Mouse (Mus musculus) CH12.LX (cell line): ENCODE measurements around the gene Klhl20. TPM values are rescaled to one million over a fixed set of nuclear protein-coding genes. Genes with fewer than 3 reads are reported as not detected.

Experiments used
- DNase-seq: peaks from one replicate; pipeline ENCODE4 v3.0.0-alpha.2; 2013; ENCODE audit errors: extremely low read depth
- H3K27ac ChIP-seq: 2 replicates; pipeline ENCODE4 v1.5.1; 2012; ENCODE audit warnings: low read depth, mild to moderate bottlenecking, control low read depth, moderate library complexity; ENCODE audit not compliant: insufficient read depth
- H3K27me3 ChIP-seq: replicated peaks from 2 replicates; pipeline ENCODE3; 2012; ENCODE audit warnings: inconsistent platforms
- H3K36me3 ChIP-seq, 2 experiments: replicated peaks in 1 of 2; 2 replicates each; pipeline versions ENCODE3 to v1.6.1; 2012; ENCODE audit warnings: inconsistent platforms in 1 of 2, low read length in 1 of 2, mild to moderate bottlenecking in 1 of 2, mixed read lengths in 1 of 2, moderate library complexity in 1 of 2; ENCODE audit not compliant: control insufficient read depth in 1 of 2, insufficient read depth in 1 of 2
- H3K4me1 ChIP-seq, 2 experiments: 2 replicates each; pipeline ENCODE4 v1.6.1; 2012; ENCODE audit warnings: inconsistent platforms in 1 of 2, moderate library complexity in 1 of 2; ENCODE audit not compliant: insufficient read depth in 2 of 2, control insufficient read depth in 1 of 2
- H3K4me2 ChIP-seq: 2 replicates; pipeline ENCODE4 v1.6.1; 2012; ENCODE audit warnings: low read depth, mild to moderate bottlenecking, control low read depth; ENCODE audit not compliant: poor library complexity, insufficient read depth, severe bottlenecking
- H3K4me3 ChIP-seq, 3 experiments: fragments of 150-350 bp in 1 of 3; sonication (generic) in 1 of 3; replicated peaks in 1 of 3; 2 replicates each; pipeline versions ENCODE3 to v1.5.1; 2011 to 2012; ENCODE audit warnings: low read depth in 2 of 3, low read length in 2 of 3, mild to moderate bottlenecking in 2 of 3, moderate library complexity in 2 of 3, control low read depth in 1 of 3, improper control_type of control experiment in 1 of 3, inconsistent platforms in 1 of 3, mixed read lengths in 1 of 3; ENCODE audit not compliant: poor library complexity in 1 of 3
- H3K79me2 ChIP-seq: replicated peaks from 2 replicates; pipeline ENCODE4 v1.6.1; 2012; ENCODE audit warnings: mild to moderate bottlenecking, moderate library complexity; ENCODE audit not compliant: control insufficient read depth, poor library complexity, insufficient read depth, severe bottlenecking; ENCODE audit errors: extremely low read depth
- H3K9ac ChIP-seq: 2 replicates; pipeline ENCODE4 v1.6.1; 2012; ENCODE audit warnings: low read depth, mild to moderate bottlenecking, control low read depth, moderate library complexity; ENCODE audit not compliant: insufficient read depth
- H3K9me3 ChIP-seq: replicated peaks from 2 replicates; pipeline ENCODE3; 2012; ENCODE audit warnings: low read length, inconsistent platforms, mixed read lengths
- CHD2 ChIP-seq: IDR thresholded peaks from 2 replicates; pipeline ENCODE4 v1.6.1; 2011; ENCODE audit warnings: low read length, improper control_type of control experiment
- ELF1 ChIP-seq: IDR thresholded peaks from 2 replicates; pipeline ENCODE4 v1.6.1; 2014; ENCODE audit warnings: low read depth, mild to moderate bottlenecking, inconsistent platforms, low read length, improper control_type of control experiment
- ETS1 ChIP-seq: conservative IDR thresholded peaks from 2 replicates; pipeline ENCODE4 v1.6.1; 2012; ENCODE audit warnings: low read depth, mild to moderate bottlenecking, inconsistent platforms, low read length, improper control_type of control experiment, moderate library complexity
- GABPA ChIP-seq: IDR thresholded peaks from 2 replicates; pipeline ENCODE4 v1.6.1; 2012; ENCODE audit warnings: low read depth, low read length, improper control_type of control experiment, inconsistent platforms; ENCODE audit not compliant: insufficient replicate concordance
- HCFC1 ChIP-seq: IDR thresholded peaks from 2 replicates; pipeline ENCODE4 v1.6.1; 2012; ENCODE audit warnings: low read depth, mild to moderate bottlenecking, inconsistent platforms, low read length, improper control_type of control experiment
- KAT2A ChIP-seq: IDR thresholded peaks from 2 replicates; pipeline ENCODE4 v1.6.1; 2012; ENCODE audit warnings: low read length, improper control_type of control experiment, inconsistent platforms; ENCODE audit not compliant: insufficient replicate concordance
- MAFK ChIP-seq: IDR thresholded peaks from 2 replicates; pipeline ENCODE4 v1.6.1; 2011; ENCODE audit warnings: low read length, improper control_type of control experiment; ENCODE audit not compliant: insufficient replicate concordance
- MAX ChIP-seq: IDR thresholded peaks from 2 replicates; pipeline ENCODE4 v1.6.1; 2011; ENCODE audit warnings: low read length, improper control_type of control experiment
- MXI1 ChIP-seq: IDR thresholded peaks from 2 replicates; pipeline ENCODE4 v1.6.1; 2011; ENCODE audit warnings: mild to moderate bottlenecking, low read depth, low read length, improper control_type of control experiment
- NRF1 ChIP-seq: IDR thresholded peaks from 2 replicates; pipeline ENCODE4 v1.6.1; 2014; ENCODE audit warnings: low read depth, mild to moderate bottlenecking, inconsistent platforms, low read length, improper control_type of control experiment, moderate library complexity
- PAX5 ChIP-seq: IDR thresholded peaks from 2 replicates; pipeline ENCODE4 v1.6.1; 2012; ENCODE audit warnings: low read length, inconsistent platforms, mixed read lengths
- POLR2AphosphoS2 ChIP-seq: IDR thresholded peaks from 2 replicates; pipeline ENCODE4 v1.6.1; 2011; ENCODE audit warnings: low read depth, low read length, improper control_type of control experiment
- RAD21 ChIP-seq: IDR thresholded peaks from 2 replicates; pipeline ENCODE4 v1.6.1; 2011; ENCODE audit warnings: low read depth, mild to moderate bottlenecking, low read length, improper control_type of control experiment, moderate library complexity
- RCOR1 ChIP-seq: conservative IDR thresholded peaks from 2 replicates; pipeline ENCODE4 v1.6.1; 2012; ENCODE audit warnings: low read depth, mild to moderate bottlenecking, inconsistent platforms, low read length, improper control_type of control experiment
- SMC3 ChIP-seq: IDR thresholded peaks from 2 replicates; pipeline ENCODE4 v1.6.1; 2011; ENCODE audit warnings: low read depth, low read length, improper control_type of control experiment
- TCF12 ChIP-seq: IDR thresholded peaks from 2 replicates; pipeline ENCODE4 v1.6.1; 2014; ENCODE audit warnings: low read depth, mild to moderate bottlenecking, inconsistent platforms, low read length, improper control_type of control experiment
- UBTF ChIP-seq: IDR thresholded peaks from 2 replicates; pipeline ENCODE4 v1.6.1; 2012; ENCODE audit warnings: low read depth, mild to moderate bottlenecking, inconsistent platforms, low read length, improper control_type of control experiment, moderate library complexity
- USF2 ChIP-seq: conservative IDR thresholded peaks from 2 replicates; pipeline ENCODE4 v1.6.1; 2011; ENCODE audit warnings: low read depth, low read length, improper control_type of control experiment
- ZKSCAN1 ChIP-seq: IDR thresholded peaks from 2 replicates; pipeline ENCODE4 v1.6.1; 2012; ENCODE audit warnings: low read depth, inconsistent platforms, low read length, improper control_type of control experiment, borderline replicate concordance
- ZMIZ1 ChIP-seq: IDR thresholded peaks from 2 replicates; pipeline ENCODE4 v1.6.1; 2012; ENCODE audit warnings: low read depth, mild to moderate bottlenecking, inconsistent platforms, low read length, improper control_type of control experiment
- dilution Hi-C: fragments of 300-500 bp; cut with MboI; formaldehyde crosslinking; loops from 2 replicates; pipeline ENCODE4 v1.14.3; 2020; ENCODE audit warnings: low sequenced_read_pairs; ENCODE audit not compliant: extremely low pct_unique_long_range_greater_than_20kb, extremely low pct_ligation_motif_present
- in situ Hi-C: fragments of 300-500 bp; cut with MboI; formaldehyde crosslinking; loops from 3 replicates; pipeline ENCODE4 v1.14.3; 2019; ENCODE audit warnings: low sequenced_read_pairs, low pct_ligation_motif_present, low pct_unique_long_range_greater_than_20kb, mixed read lengths
- polyA plus RNA-seq: library from polyadenylated mRNA; unstranded; fragments of >175 nt; gene quantifications from 2 replicates; pipeline ENCODE4 v1.2.1, GENCODE M21; 2012; ENCODE audit warnings: low read depth; ENCODE audit not compliant: insufficient read length
- total RNA-seq, 2 experiments: library from RNA; depleted of rRNA; stranded (reverse); fragments of 300-350 nt in 1 of 2; fragments of >200 nt in 1 of 2; gene quantifications; 2 replicates each; pipeline ENCODE4 v1.2.3; 2012 to 2014

Klhl20 gene
- total and polyA plus RNA-seq, 3 experiments: 7.9 to 16.3 (median 8.3) TPM

GRCm38 (mm10) chr1:161046972-161047371 is 84.3 kb downstream of the Klhl20 start:
- Histone ChIP-seq H3K9me3 (no peaks in the 10 kb centered on the region), H3K4me3 (no peak overlapping the region), H3K27me3 (no peaks in the 10 kb centered on the region), H3K4me1 (no peaks in the 10 kb centered on the region), H3K36me3 (peaks cover 48 to 86% of the 10 kb centered on the region in 2 experiments), H3K27ac (no peak overlapping the region), H3K79me2 (no peaks in the 10 kb centered on the region), H3K9ac (no peak overlapping the region)
- dilution Hi-C loops (no loop called here), in situ Hi-C loops (no loop called here)
- DNase-seq: no peak
- TF ChIP-seq ZMIZ1 (no peak), POLR2AphosphoS2 (no peak), MAX (no peak), UBTF (no peak), SMC3 (no peak), RCOR1 (no peak), NRF1 (no peak), HCFC1 (no peak), MAFK (no peak)
- TF ChIP-seq, all 38 proteins: peak for 0
- H3K4me2 ChIP-seq: no peak overlapping the region

- Histone ChIP-seq H3K27ac (no peak overlapping the region), H3K4me3 (no peak overlapping the region), H3K79me2 (peaks cover 11% of the 10 kb centered on the region), H3K27me3 (no peaks in the 10 kb centered on the region), H3K36me3 (peaks cover 53 to 77% of the 10 kb centered on the region in 2 experiments), H3K4me2 (no peak overlapping the region), H3K9ac (no peak overlapping the region), H3K4me1 (peaks cover 0 to 13% of the 10 kb centered on the region in 2 experiments; a peak in 2 of 4 replicates), H3K9me3 (no peaks in the 10 kb centered on the region)
- DNase-seq: peak; percentile 53
- TF ChIP-seq PAX5: no peak
- no peak for TF ChIP-seq ETS1
- TF ChIP-seq ZMIZ1: no peak
- TF ChIP-seq MXI1: no peak
- no peak for TF ChIP-seq SMC3
- no peak for TF ChIP-seq TCF12
- no peak for TF ChIP-seq KAT2A
- no peak for TF ChIP-seq USF2
- no peak for TF ChIP-seq GABPA
- no peak for TF ChIP-seq CHD2
- no peak for TF ChIP-seq RAD21
- no peak for TF ChIP-seq ELF1
- TF ChIP-seq ZKSCAN1: no peak
- dilution Hi-C loops (no loop called here), in situ Hi-C loops (no loop called here)
Observed at GRCm38 (mm10) chr1:161041261-161042020, 89.9 kb downstream of the Klhl20 start.
